Mouse (Mus musculus) layer of hippocampus, adult 9-11 months (tissue): ENCODE measurements at regions not wholly inside any gene's neighbourhood (a gene's known extent, or its start where the extent isn't known, plus 50 kb on each side); places are given as distances from the start of the nearest gene placed in this dataset.
A peak's percentile ranks its signal among the peaks of the same experiment; 100 is the strongest.

Source experiments
- DNase-seq: peaks from one replicate; pipeline ENCODE4 v3.0.0; 2022

GRCm38 (mm10) chr10:122193343-122193742, 96.2 kb upstream of the Rxylt1 start:
- peak; percentile 53 for DNase-seq

DNA sequence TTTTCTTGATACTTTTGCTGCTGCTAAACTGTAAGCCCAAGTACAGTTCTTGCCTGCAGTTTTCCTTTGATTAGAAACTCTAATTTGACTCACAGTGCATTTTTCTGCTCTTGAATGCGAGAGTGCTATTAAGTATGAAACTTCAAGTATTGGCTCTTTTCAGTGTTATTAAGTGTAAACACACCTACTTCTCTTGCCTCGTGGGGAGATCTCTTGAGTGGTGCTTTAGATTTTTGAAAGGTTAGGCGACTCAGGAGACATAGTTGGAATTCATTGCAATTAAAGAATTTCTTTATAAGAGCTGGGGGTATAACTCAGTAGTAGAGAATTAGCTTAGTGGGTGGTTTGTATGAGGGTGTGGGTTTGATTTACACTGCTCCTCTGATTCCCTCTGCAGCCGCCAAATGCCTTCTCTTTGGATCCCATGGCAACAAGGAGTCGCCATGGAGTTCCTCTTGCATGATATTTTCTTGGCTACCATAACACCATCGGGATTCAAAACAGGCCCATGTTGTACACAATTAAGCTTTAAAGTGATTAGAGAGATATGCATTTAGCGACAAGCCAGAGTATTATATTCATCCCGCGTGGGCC, 88.1 kb upstream of the Rxylt1 start:
- DNase-seq: peak; percentile 70

- no peak for DNase-seq
Measured at GRCm38 (mm10) chr10:122183025-122183424, 85.9 kb upstream of the Rxylt1 start.

DNA sequence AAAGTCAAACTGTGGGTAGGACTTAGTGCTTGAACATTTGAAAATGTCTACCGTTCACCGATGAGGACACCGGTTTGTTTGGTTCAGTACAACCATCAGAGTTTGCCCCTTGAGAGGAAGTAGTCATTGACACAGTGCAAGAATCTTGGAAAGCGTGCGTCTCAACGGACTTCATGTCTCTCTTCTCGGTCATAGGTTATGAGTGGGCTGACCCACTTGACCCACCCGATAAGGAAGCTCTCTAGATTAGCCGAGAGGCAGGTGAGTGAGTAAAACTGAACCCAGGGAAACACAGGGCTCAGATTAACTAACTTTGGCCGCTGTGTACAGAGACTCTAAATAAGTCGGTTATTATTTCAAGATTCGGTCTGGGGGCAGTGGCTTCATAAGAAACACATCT, 51.9 kb upstream of the Rxylt1 start:
- DNase-seq: no peak

DNA sequence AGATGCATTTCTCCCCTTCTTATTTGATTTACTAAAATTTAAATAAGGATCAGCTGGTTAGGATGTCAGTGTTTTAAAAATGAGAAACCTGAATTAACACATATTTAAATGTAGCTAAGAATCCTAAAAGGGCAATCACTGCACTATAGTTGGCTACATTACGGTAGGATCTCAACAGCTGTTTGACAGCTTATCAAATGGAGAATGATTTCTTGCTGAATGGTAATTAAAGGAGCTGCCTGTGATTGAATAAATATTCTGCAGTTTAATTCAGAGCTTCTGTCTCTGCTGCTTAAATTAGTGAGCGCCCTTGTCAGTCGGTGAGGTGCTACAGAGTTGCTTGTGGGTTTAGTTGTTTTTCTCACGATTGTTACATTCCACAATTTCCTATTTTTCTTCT, 51.4 kb upstream of the Rxylt1 start:
- DNase-seq: no peak
